Comparison of ENCODE assay signal across 28 mouse cellular contexts in genomic region chr10:19295388-19296013, GRCm38 (mm10).
"Had no signal": no experiment of that assay in that cellular context is flagged by ENCODE, and none has a peak within 500 bp of the region (broad histone marks: within the 10 kb centered on the region; RNA-seq: fewer than 3 reads in every experiment).

No protein-coding gene starts in this region.

- H3K9me3 ChIP-seq: embryonic facial prominence, embryonic 10.5 days; embryonic facial prominence, embryonic 12.5 days; embryonic facial prominence, embryonic 13.5 days; embryonic facial prominence, embryonic 15.5 days; forebrain, embryonic 10.5 days; forebrain, embryonic 12.5 days; forebrain, embryonic 13.5 days; forebrain, embryonic 15.5 days had no signal

- H3K27ac ChIP-seq: embryonic facial prominence, embryonic 10.5 days; embryonic facial prominence, embryonic 12.5 days; embryonic facial prominence, embryonic 13.5 days; embryonic facial prominence, embryonic 15.5 days; forebrain, embryonic 10.5 days; forebrain, embryonic 12.5 days; forebrain, embryonic 13.5 days; forebrain, embryonic 15.5 days; gastrocnemius, adult 2 months; heart, adult 2 months had no signal

- DNase-seq: cerebellum, adult 2 months; cerebellum, adult 8-10 months; cerebellum, adult 9-10 months; cerebellum, adult 9-11 months; cerebellum, postnatal 10 days; cerebellum, postnatal 14 days; cerebellum, postnatal 25 days; cerebellum, postnatal 36 days; embryo, embryonic 11 days; forebrain, postnatal 0 days; gastrocnemius, adult 2 months; gastrocnemius, postnatal 10 days; gastrocnemius, postnatal 14 days; gastrocnemius, postnatal 25 days; gastrocnemius, postnatal 36 days; heart, adult 11 months; heart, adult 18-20 months; heart, adult 2 months had no signal

- H3K9ac ChIP-seq: embryonic facial prominence, embryonic 12.5 days; embryonic facial prominence, embryonic 13.5 days; embryonic facial prominence, embryonic 15.5 days; forebrain, embryonic 12.5 days; forebrain, embryonic 13.5 days; forebrain, embryonic 15.5 days; forebrain, postnatal 0 days had no signal

- ATAC-seq: forebrain, embryonic 13.5 days; forebrain, embryonic 14.5 days; forebrain, embryonic 15.5 days; forebrain, postnatal 0 days had no signal

- H3K4me1 ChIP-seq: embryonic facial prominence, embryonic 10.5 days; embryonic facial prominence, embryonic 12.5 days; embryonic facial prominence, embryonic 13.5 days; embryonic facial prominence, embryonic 15.5 days; forebrain, embryonic 10.5 days; forebrain, embryonic 12.5 days; forebrain, embryonic 13.5 days; forebrain, embryonic 15.5 days had no signal

- H3K27me3 ChIP-seq: embryonic facial prominence, embryonic 12.5 days; embryonic facial prominence, embryonic 13.5 days; embryonic facial prominence, embryonic 15.5 days; forebrain, embryonic 12.5 days; forebrain, embryonic 13.5 days; forebrain, embryonic 15.5 days had no signal

- H3K36me3 ChIP-seq: embryonic facial prominence, embryonic 10.5 days; embryonic facial prominence, embryonic 12.5 days; embryonic facial prominence, embryonic 13.5 days; embryonic facial prominence, embryonic 15.5 days; forebrain, embryonic 10.5 days; forebrain, embryonic 12.5 days; forebrain, embryonic 15.5 days had no signal

- H3K4me3 ChIP-seq: embryonic facial prominence, embryonic 10.5 days; embryonic facial prominence, embryonic 12.5 days; embryonic facial prominence, embryonic 13.5 days; embryonic facial prominence, embryonic 15.5 days; erythroblast, embryonic 14.5 days; forebrain, embryonic 10.5 days; forebrain, embryonic 12.5 days; forebrain, embryonic 13.5 days; forebrain, embryonic 15.5 days; gastrocnemius, adult 2 months; heart, adult 2 months had no signal

- H3K4me2 ChIP-seq: embryonic facial prominence, embryonic 12.5 days; embryonic facial prominence, embryonic 13.5 days; embryonic facial prominence, embryonic 15.5 days; forebrain, embryonic 12.5 days; forebrain, embryonic 13.5 days; forebrain, embryonic 15.5 days had no signal
